Mouse (Mus musculus) heart, embryonic 12.5 days (tissue): ENCODE data around the gene Zfp639. TPM values are rescaled to one million over a fixed set of nuclear protein-coding genes. Genes with fewer than 3 reads are reported as not detected.

Source experiments
- ATAC-seq: fragments of 200-750 bp; cut with Nextera tagmentation; 2 replicates; pipeline ENCODE4 v1.8.0; 2017; ENCODE audit warnings: moderate TSS enrichment, moderate library complexity; ENCODE audit not compliant: insufficient number of reproducible peaks, low FRiP score
- H3K27ac ChIP-seq: fragments of 300-500 bp; sonication (generic); 2 replicates; pipeline ENCODE4 v1.5.1; 2016; ENCODE audit warnings: mild to moderate bottlenecking, moderate library complexity; ENCODE audit not compliant: poor library complexity, severe bottlenecking
- H3K27me3 ChIP-seq: fragments of 300-500 bp; sonication (generic); replicated peaks from 2 replicates; pipeline ENCODE4 v1.6.1; 2016; ENCODE audit warnings: mild to moderate bottlenecking, moderate library complexity
- H3K36me3 ChIP-seq: fragments of 300-500 bp; sonication (generic); 2 replicates; pipeline ENCODE4 v1.6.1; 2016; ENCODE audit warnings: mild to moderate bottlenecking, moderate library complexity
- H3K4me1 ChIP-seq: fragments of 300-500 bp; sonication (generic); replicated peaks from 2 replicates; pipeline ENCODE4 v1.6.1; 2016; ENCODE audit warnings: mild to moderate bottlenecking
- H3K4me2 ChIP-seq: fragments of 300-500 bp; sonication (generic); 2 replicates; pipeline ENCODE4 v1.6.1; 2016; ENCODE audit warnings: mild to moderate bottlenecking, moderate library complexity
- H3K4me3 ChIP-seq: fragments of 300-500 bp; sonication (generic); 2 replicates; pipeline ENCODE4 v1.5.1; 2016; ENCODE audit warnings: mild to moderate bottlenecking
- H3K9ac ChIP-seq: fragments of 300-500 bp; sonication (generic); 2 replicates; pipeline ENCODE4 v1.6.1; 2016; ENCODE audit warnings: mild to moderate bottlenecking, moderate library complexity
- H3K9me3 ChIP-seq: fragments of 300-500 bp; sonication (generic); replicated peaks from 2 replicates; pipeline ENCODE4 v1.6.1; 2016; ENCODE audit warnings: mild to moderate bottlenecking, moderate library complexity
- WGBS: fragments of 180-500 bp; shearing (Covaris S2); methylation state at CpG from one replicate; pipeline ENCODE4 v1.1.7; 2016; 5-methylcytosine and 5-hydroxymethylcytosine counted together
- polyA plus RNA-seq: library from polyadenylated mRNA; unstranded; fragments of >200 nt; fragmentation: Nextera tagmentation; extraction: Ambion mirVana; gene quantifications from 2 replicates; pipeline ENCODE4 v1.2.1, GENCODE M21; 2016

Gene Zfp639
- 27.2 and 34.1 TPM in 2 replicates for polyA plus RNA-seq

DNA sequence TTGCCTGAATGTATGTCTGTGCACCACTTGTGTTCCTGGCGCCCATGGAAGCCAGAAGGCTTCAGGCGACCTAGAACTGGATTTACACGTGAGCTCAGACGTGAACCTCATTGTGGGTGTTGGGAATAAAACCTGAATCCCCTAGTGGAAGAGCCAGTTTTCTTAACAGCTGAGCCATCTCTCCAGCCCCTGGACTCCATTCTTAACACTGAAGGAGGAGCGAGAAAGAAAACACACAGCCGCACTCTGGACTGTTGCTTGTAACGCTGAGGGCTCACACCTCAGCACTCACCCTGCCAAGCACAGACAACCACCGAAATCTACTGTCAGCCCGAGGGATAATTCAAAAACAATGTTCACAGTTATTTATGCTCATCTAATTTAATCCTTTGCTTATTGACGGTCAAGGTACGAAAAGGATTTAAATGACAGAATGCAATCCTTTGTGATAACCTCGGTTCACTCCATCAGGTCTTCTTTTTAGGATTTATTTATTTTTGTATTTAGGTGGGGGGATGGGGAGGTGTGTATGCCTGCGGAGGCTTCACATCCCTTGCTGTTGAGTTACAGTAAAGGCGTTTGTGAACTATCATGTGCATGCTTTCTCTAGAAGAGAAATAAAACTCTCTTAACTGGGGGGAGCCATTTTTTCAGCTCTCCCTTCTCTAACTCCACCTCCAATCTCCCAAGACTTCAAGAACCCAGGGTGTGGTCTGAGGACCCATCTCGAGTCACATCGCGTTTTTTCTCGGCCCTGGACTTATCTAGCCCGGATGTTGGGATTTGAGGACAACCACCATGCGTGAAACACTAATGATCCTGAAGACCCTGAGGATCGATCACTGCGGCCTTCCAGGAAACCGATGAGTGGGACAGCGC is at the start of gene Zfp639:
Zfp639 (plus strand) TSS at position 764 of the 879 bp plus-strand sequence.
- Histone ChIP-seq H3K9ac (peak within 1 kb of the TSS; percentile 88), H3K4me3 (peak within 1 kb of the TSS; percentile 76), H3K4me1 (peaks cover 22% of the 10 kb centered on the region), H3K27me3 (no peaks in the 10 kb centered on the region), H3K27ac (peak within 1 kb of the TSS; percentile 85), H3K9me3 (no peaks in the 10 kb centered on the region), H3K36me3 (peaks cover 3% of the 10 kb centered on the region; the same call in 1 of the 2 replicates), H3K4me2 (peak within 1 kb of the TSS; percentile 71)
- ATAC-seq = no peak
- 4% methylated on average over 24 of the region's 24 CpGs for WGBS

DNA sequence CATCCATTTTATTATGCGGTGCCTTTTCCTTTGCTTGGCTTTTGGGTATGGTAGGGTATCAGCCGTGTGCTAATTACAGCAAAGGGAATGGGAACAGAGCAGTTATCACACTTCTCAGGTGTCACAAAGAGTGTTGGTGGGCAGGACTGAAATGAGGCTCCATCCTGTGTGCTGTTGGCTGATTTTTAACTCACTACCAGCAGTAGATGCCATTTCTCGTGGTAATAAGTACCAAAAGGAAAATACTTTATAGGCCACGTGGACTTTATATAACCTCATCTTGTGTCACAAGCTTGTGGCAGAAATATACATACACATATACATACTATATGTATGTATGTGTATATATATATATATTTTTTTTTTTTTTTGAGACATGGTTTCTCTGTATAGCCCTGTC is 42.7 kb upstream of the Zfp639 start:
- H3K36me3 ChIP-seq = peaks cover 20% of the 10 kb centered on the region
- no peak overlapping the region for H3K4me2 ChIP-seq
- H3K27me3 ChIP-seq = no peaks in the 10 kb centered on the region
- no peak overlapping the region for H3K27ac ChIP-seq
- no peak overlapping the region for H3K4me3 ChIP-seq
- H3K9ac ChIP-seq = no peak overlapping the region
- peaks cover 8% of the 10 kb centered on the region for H3K4me1 ChIP-seq
- no peaks in the 10 kb centered on the region for H3K9me3 ChIP-seq
- 89% methylated on average over 4 of the region's 4 CpGs for WGBS
- no peak for ATAC-seq

DNA sequence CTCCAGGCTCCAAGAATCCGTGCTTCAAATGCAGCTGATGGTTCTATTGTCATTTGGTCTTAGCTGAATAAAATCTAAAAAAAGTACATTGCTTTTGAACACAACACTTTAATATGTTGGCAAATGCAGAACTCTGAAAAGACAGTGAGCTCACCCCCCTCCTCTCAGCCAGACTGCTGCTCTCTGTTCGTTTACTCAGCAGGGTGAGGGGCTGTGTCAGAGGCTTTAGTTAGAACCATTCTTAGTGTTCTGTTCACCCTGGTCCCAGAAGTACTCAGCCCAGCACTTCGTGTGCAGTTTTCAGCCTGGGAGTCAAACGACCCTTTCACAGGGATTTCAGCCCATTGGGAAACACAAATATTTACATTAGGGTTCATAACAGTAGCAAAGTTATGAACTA is 41.6 kb upstream of the Zfp639 start:
- WGBS = 75% methylated on average over 4 of the region's 4 CpGs
- H3K9me3 ChIP-seq = no peaks in the 10 kb centered on the region
- H3K4me3 ChIP-seq = no peak overlapping the region
- no peak overlapping the region for H3K27ac ChIP-seq
- H3K4me2 ChIP-seq = no peak overlapping the region
- H3K27me3 ChIP-seq = no peaks in the 10 kb centered on the region
- H3K36me3 ChIP-seq = peaks cover 10% of the 10 kb centered on the region
- H3K9ac ChIP-seq = no peak overlapping the region
- H3K4me1 ChIP-seq = peaks cover 13% of the 10 kb centered on the region
- no peak for ATAC-seq

DNA sequence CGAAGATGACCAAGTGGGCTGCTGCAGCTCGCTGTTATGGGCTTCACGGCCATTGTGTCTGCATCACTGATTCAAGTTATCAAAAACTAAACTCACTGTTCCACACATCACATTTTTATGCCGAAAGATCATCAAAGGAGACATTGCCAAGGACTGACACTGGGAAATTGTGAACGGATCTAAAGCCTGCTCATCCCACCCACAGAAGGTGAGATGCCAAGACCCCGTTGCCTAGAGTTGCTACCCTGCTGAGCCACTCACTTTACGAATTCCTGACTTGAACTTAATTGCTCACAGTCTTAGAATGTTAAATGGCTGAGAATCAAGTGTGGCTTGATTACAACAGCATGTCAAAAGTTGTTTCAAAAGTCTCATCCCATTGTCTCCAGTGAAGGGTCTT is 39.6 kb upstream of the Zfp639 start:
- 78% methylated on average over 7 of the region's 7 CpGs for WGBS
- Histone ChIP-seq H3K27ac (no peak overlapping the region), H3K4me1 (peaks cover 13% of the 10 kb centered on the region), H3K36me3 (0 out of 2 replicates have a peak, but pooled peaks cover 2% of the 10 kb centered on the region), H3K4me2 (no peak overlapping the region), H3K27me3 (no peaks in the 10 kb centered on the region), H3K9ac (no peak overlapping the region), H3K9me3 (no peaks in the 10 kb centered on the region), H3K4me3 (no peak overlapping the region)
- ATAC-seq = no peak

DNA sequence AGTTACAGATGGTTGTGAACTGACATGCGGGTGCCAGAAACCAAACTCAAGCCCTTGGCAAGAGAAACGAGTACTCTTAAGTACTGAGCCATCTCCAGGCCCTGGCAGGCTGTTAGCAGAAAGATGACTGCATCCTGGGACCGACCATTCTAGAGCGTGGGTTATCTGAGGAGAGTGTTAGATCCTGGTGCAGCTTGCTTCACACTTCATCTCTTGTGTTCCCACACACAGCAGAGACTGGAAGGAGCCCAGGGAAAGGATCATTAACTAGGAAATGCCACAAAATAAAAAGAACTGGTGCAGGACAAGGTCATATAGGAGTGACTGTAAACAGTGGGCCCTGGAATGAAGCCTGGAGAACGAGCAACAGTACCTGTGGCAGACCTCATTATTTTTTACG is 39.0 kb upstream of the Zfp639 start:
- Histone ChIP-seq H3K4me1 (peaks cover 13% of the 10 kb centered on the region), H3K36me3 (0 out of 2 replicates have a peak, but pooled peaks cover 2% of the 10 kb centered on the region), H3K27me3 (no peaks in the 10 kb centered on the region), H3K4me2 (no peak overlapping the region), H3K9ac (no peak overlapping the region), H3K4me3 (no peak overlapping the region), H3K27ac (no peak overlapping the region), H3K9me3 (no peaks in the 10 kb centered on the region)
- ATAC-seq = no peak
- WGBS = 52% methylated on average over 6 of the region's 6 CpGs

DNA sequence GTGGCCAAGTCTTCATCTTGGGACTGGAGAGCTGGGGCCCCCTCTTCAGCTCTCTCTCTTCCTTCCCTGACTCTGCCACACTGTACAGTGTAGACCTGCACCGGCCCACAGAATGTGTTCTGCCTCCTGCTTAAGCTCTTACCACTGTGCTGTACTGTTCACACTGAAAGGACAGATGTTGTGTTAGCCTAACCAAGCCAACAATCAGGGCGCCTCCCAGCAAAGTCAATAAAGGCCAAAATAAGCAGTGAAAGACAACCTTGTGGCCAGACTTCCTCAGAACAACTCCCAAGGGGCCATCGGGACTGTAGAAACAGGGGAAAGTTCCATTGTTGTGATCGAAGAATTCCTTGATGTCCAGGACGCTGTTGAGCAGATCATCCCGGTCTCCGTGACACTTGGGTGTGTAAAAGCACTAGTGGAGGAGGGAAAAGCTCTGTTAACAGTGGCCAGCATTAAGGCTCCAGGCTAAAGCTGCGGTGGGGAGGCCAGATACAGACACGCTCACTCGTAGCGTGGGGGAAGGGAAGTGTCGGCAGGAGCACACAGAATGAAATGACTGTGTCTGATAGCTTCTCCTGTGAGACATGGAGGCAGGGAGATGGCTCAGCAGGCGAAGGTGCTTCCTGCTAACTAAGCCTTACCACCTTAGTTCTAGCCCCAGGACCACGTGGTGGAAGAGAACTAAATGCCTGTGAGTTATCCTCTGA is 37.7 kb upstream of the Zfp639 start:
- Histone ChIP-seq H3K9ac (no peak overlapping the region), H3K4me3 (no peak overlapping the region)
- ATAC-seq = peak; percentile 57

DNA sequence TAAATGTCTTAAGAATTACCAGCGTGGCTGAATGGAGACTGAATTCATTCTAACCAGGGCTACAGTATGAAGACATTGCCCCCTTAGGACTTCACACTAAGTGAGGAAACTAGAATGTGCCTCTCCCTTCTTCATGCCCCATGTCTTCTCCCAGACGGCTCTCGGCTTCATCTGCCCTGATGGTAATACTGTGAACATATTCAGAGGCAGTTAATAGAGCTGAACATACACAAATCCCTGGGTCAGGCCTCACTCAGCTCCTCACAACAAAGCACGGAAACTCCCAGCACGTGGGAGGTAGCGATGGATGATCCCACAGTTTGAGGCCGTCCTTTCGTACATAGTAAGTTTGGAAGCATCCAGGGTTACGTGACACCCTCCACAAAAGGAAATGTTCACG is 36.9 kb upstream of the Zfp639 start:
- H3K27ac ChIP-seq = no peak overlapping the region
- no peaks in the 10 kb centered on the region for H3K36me3 ChIP-seq
- no peak for ATAC-seq
- H3K9ac ChIP-seq = no peak overlapping the region
- no peak overlapping the region for H3K4me2 ChIP-seq
- no peaks in the 10 kb centered on the region for H3K9me3 ChIP-seq
- WGBS = 86% methylated on average over 10 of the region's 10 CpGs
- no peak overlapping the region for H3K4me3 ChIP-seq
- peaks cover 13% of the 10 kb centered on the region for H3K4me1 ChIP-seq
- H3K27me3 ChIP-seq = no peaks in the 10 kb centered on the region

More for the DNA sequence above, 37.7 kb upstream of the Zfp639 start:
- 45% methylated on average over 14 of the region's 14 CpGs for WGBS
- Histone ChIP-seq H3K27ac (no peak overlapping the region), H3K9me3 (no peaks in the 10 kb centered on the region), H3K4me1 (peaks cover 13% of the 10 kb centered on the region), H3K27me3 (no peaks in the 10 kb centered on the region), H3K36me3 (no peaks in the 10 kb centered on the region), H3K4me2 (peak overlapping the region; percentile 35; the same call in 1 of the 2 replicates)

DNA sequence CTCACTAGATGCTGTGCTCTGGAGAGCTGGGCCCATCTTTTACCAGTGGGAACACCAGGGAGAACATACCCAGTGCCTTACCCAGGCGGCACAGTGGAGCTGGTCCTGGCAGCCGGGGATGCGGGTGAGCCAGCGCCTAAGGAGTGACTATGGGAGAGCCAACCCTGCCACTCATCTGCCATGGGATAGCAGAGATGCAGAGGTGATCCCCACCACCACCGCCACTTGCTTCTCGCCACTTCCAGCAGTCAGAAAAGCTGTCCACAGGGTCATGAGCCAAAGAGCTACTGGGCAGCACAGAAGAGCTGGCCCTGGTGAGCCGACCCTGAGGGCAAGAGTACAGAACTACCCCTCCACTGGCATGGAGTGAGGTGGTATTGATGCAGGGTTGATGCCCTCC is 30.1 kb upstream of the Zfp639 start:
- WGBS = 85% methylated on average over 7 of the region's 7 CpGs
- Histone ChIP-seq H3K36me3 (no peaks in the 10 kb centered on the region), H3K4me3 (no peak overlapping the region), H3K27me3 (no peaks in the 10 kb centered on the region), H3K9me3 (no peaks in the 10 kb centered on the region), H3K9ac (no peak overlapping the region), H3K4me2 (no peak overlapping the region), H3K4me1 (no peaks in the 10 kb centered on the region), H3K27ac (no peak overlapping the region)
- no peak for ATAC-seq

DNA sequence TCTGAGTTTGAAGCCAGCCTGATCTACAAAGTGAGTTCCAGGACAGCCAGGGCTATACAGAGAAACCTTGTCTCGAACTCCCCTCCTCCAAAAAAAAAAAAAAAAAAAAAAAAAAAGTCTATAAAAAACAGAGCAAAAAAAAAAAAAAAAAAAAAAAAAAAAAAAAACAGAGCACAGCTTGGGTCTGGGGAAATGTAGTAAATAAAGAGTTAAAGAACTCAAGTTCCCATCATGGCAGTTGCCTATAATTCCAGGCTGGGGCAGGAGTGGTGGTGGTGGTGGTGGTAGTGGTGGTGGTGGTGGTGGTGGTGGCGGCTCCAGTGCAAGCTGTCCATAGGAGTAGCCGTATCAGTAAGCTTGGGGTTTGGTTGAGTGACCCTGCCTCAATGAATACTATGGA is 27.0 kb upstream of the Zfp639 start:
- H3K27ac ChIP-seq = no peak overlapping the region
- no peaks in the 10 kb centered on the region for H3K4me1 ChIP-seq
- H3K36me3 ChIP-seq = no peaks in the 10 kb centered on the region
- 67% methylated on average over 3 of the region's 3 CpGs for WGBS
- H3K4me3 ChIP-seq = no peak overlapping the region
- no peaks in the 10 kb centered on the region for H3K9me3 ChIP-seq
- H3K27me3 ChIP-seq = no peaks in the 10 kb centered on the region
- no peak for ATAC-seq
- no peak overlapping the region for H3K9ac ChIP-seq
- no peak overlapping the region for H3K4me2 ChIP-seq

DNA sequence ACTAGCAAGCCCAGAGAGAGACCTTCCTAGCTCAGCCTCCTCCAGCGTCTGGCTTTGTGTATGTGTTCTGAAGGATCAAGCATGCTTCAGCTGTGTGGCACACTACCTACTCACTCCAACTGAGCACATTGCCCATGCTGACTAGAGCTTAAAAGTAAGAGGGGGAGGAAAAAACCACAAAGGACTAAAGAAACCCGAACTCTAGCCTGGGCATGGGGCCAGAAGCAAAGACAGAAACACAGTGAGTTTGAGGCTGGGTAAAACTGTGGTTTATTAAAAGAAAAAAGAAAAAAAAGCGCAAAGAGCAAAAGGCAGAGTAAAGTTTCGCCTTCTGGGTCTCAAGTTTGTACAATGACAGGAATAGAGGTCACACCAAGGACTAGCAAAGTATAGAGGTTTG is 23.5 kb upstream of the Zfp639 start:
- no peaks in the 10 kb centered on the region for H3K36me3 ChIP-seq
- H3K9ac ChIP-seq = no peak overlapping the region
- H3K4me2 ChIP-seq = no peak overlapping the region
- H3K9me3 ChIP-seq = no peaks in the 10 kb centered on the region
- H3K4me3 ChIP-seq = no peak overlapping the region
- no peak overlapping the region for H3K27ac ChIP-seq
- H3K27me3 ChIP-seq = no peaks in the 10 kb centered on the region
- H3K4me1 ChIP-seq = no peaks in the 10 kb centered on the region
- no peak for ATAC-seq
- 81% methylated on average over 4 of the region's 4 CpGs for WGBS

DNA sequence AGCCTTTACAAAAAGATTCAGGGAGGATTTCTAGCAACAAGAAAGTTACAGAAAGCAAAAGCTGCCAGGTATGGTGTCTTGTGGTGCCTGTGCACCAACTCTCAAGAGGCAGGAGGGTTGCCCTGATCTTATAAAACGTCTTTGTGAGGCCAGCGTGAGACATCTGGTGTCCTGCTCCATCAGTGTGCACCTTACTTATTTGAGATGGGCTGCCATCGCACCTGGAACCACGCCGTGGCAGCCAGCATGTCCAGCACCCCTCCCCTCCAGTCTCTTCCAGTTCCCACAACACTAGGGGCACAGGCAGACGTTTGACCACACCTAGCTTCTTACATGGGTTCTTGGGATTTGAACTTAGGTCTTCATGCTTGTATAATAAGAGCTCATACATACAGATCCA is 21.9 kb upstream of the Zfp639 start:
- H3K27ac ChIP-seq = no peak overlapping the region
- no peak overlapping the region for H3K9ac ChIP-seq
- H3K4me1 ChIP-seq = no peaks in the 10 kb centered on the region
- no peak overlapping the region for H3K4me2 ChIP-seq
- no peak for ATAC-seq
- H3K36me3 ChIP-seq = no peaks in the 10 kb centered on the region
- no peaks in the 10 kb centered on the region for H3K27me3 ChIP-seq
- no peaks in the 10 kb centered on the region for H3K9me3 ChIP-seq
- no peak overlapping the region for H3K4me3 ChIP-seq
- WGBS = 77% methylated on average over 6 of the region's 6 CpGs
